Mouse (Mus musculus): ENCODE results near the gene Pdzk1.

DNA sequence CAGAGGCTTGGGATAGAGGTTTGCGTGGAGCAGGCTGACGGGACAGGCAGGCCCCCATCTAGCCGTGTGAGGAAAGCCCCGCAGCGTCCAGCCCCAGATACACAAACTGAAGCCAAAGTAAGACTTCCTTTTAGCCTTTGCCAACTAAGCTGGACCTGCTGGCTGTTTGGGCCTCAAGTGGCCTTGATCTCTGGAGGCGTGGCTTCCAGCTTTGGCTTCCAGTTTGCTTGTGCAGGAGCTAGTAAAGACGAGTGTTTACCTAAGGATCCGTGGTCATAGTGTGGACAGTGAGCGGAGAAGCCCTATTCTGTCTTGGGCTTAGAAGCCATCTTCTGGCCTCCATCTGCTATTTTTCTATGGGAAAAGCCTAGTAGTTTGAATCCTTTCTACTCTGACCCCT is 16.7 kb downstream of the Pdzk1 start:
- TF ChIP-seq CTCF (IDR thresholded peaks at IDR 0.05; ENCODE audit: low read depth) (no peak), EP300 (IDR thresholded peaks at IDR 0.05; ENCODE audit: low read depth) (no peak)
